Mouse (Mus musculus) G1E (cell line): Measurements from ENCODE around the gene Rab3c.

Experiments used
- CTCF ChIP-seq: IDR thresholded peaks from 2 replicates; pipeline ENCODE4 v1.5.1; 2012; ENCODE audit warnings: low read depth, low read length, inconsistent platforms, mixed read lengths
- GATA1 ChIP-seq: IDR thresholded peaks from 2 replicates; pipeline ENCODE4 v1.6.1; 2012; ENCODE audit warnings: borderline replicate concordance, low read length, inconsistent platforms, mixed read lengths

- no peak for TF ChIP-seq GATA1
- no peak for TF ChIP-seq CTCF
Observed at GRCm38 (mm10) chr13:110075587-110075986, 205.2 kb downstream of the Rab3c start.
